Mouse (Mus musculus): ENCODE data around the gene Tuba1c. TPM values are rescaled to one million over a fixed set of nuclear protein-coding genes. Genes with fewer than 3 reads are reported as not detected.

The Tuba1c gene
- total RNA-seq, 4 experiments from 2014 or later = 32.2 to 40.4 (median 33.3) TPM

Small RNA genes within 50 kb of the gene (microRNA-seq; reads per million reads assigned to microRNA genes)
- gene Mir6960 = not detected

Other genes starting within 250 kb of the Tuba1c start
- gene Wnt1, start 240.0 kb upstream of the Tuba1c start, total RNA-seq (2022) = not detected
- under 1 TPM; 0.63 to 0.84 (median 0.72) TPM for gene Ddn, start 220.4 kb upstream of the Tuba1c start, total RNA-seq (2022)
- gene Prkag1, start 198.4 kb upstream of the Tuba1c start, total RNA-seq (2022) = 100 to 1,000 TPM in 2 of 4 experiments, 10 to 100 TPM in 2; 96.7 to 129 (median 109) TPM
- 10 to 100 TPM; 54.7 to 66.1 (median 59.8) TPM for gene Kmt2d, start 158.7 kb upstream of the Tuba1c start, total RNA-seq (2022)
- 1 to 10 TPM; 1.2 to 2.8 (median 1.9) TPM for gene Rhebl1, start 135.4 kb upstream of the Tuba1c start, total RNA-seq (2022)
- 1 to 10 TPM in 2 of 4 experiments, under 1 TPM in 2; 0.72 to 1.6 (median 1.0) TPM for gene Dhh, start 131.4 kb upstream of the Tuba1c start, total RNA-seq (2022)
- 10 to 100 TPM in 2 of 4 experiments, 1 to 10 TPM in 2; 7.3 to 12.2 (median 10.0) TPM for gene Lmbr1l, start 111.7 kb upstream of the Tuba1c start, total RNA-seq (2022)
- gene Tuba1b, start 95.3 kb upstream of the Tuba1c start, total RNA-seq (2022) = 100 to 1,000 TPM; 106 to 156 (median 115) TPM
- not detected for gene Gm49450, start 76.3 kb upstream of the Tuba1c start, total RNA-seq (2022)
- 10 to 100 TPM; 37.4 to 83.6 (median 67.3) TPM for gene Tuba1a, start 76.2 kb upstream of the Tuba1c start, total RNA-seq (2022)
- gene Prph, start 25.3 kb downstream of the Tuba1c start, total RNA-seq (2022) = 1 to 10 TPM in 1 of 4 experiments, under 1 TPM in 3; 0.16 to 1.4 (median 0.47) TPM
- gene Troap, start 44.7 kb downstream of the Tuba1c start, total RNA-seq (2022) = under 1 TPM in 2 of 4 experiments, not detected in 2; 0.22 to 0.35 TPM
- gene C1ql4, start 57.9 kb downstream of the Tuba1c start, total RNA-seq (2022) = not detected
- 1 to 10 TPM in 1 of 4 experiments, under 1 TPM in 3; 0.38 to 1.2 (median 0.91) TPM for gene Dnajc22, start 63.3 kb downstream of the Tuba1c start, total RNA-seq (2022)
- 1 to 10 TPM; 4.3 to 7.9 (median 7.2) TPM for gene Spats2, start 96.0 kb downstream of the Tuba1c start, total RNA-seq (2022)
- under 1 TPM in 3 of 4 experiments, not detected in 1; 0.17 to 0.69 (median 0.22) TPM for gene Kcnh3, start 195.0 kb downstream of the Tuba1c start, total RNA-seq (2022)
- gene Mcrs1, start 222.1 kb downstream of the Tuba1c start, total RNA-seq (2022) = 10 to 100 TPM; 39.9 to 47.1 (median 44.3) TPM